Comparison of ENCODE assay signal across 21 mouse cellular contexts in genomic region chr11:79519299-79519698, GRCm38 (mm10). TPM values are rescaled to one million over a fixed set of nuclear protein-coding genes. Genes with fewer than 3 reads are reported as not detected.
DNase-seq lines count a peak whose midpoint lies in the region; ATAC-seq and TF ChIP-seq lines count a peak whose summit lies in the region.
"Had no signal": no experiment of that assay in that cellular context is flagged by ENCODE, and none has a peak within 500 bp of the region (broad histone marks: within the 10 kb centered on the region; RNA-seq: fewer than 3 reads in every experiment).

No protein-coding gene starts in this region.

- H3K27me3 ChIP-seq in spleen, adult 2 months (ENCODE audit: control insufficient read depth, insufficient read depth, low read length): no peaks in the 10 kb centered on the region
- H3K27me3 ChIP-seq in liver, postnatal 0 days (ENCODE audit: insufficient read depth, low read length): no peaks in the 10 kb centered on the region
- H3K27me3 ChIP-seq: embryonic facial prominence, embryonic 12.5 days; forebrain, embryonic 15.5 days; heart, embryonic 15.5 days; limb, embryonic 12.5 days; midbrain, embryonic 13.5 days had no signal

- TF ChIP-seq POLR2A in spleen, adult 2 months (IDR thresholded peaks at IDR 0.05; ENCODE audit: low read depth, low read length): no peak

- TF ChIP-seq CTCF in spleen, adult 2 months (IDR thresholded peaks at IDR 0.05; ENCODE audit: extremely low read depth, insufficient read depth, insufficient read length, insufficient replicate concordance): no peak
- TF ChIP-seq CTCF in liver, postnatal 0 days (IDR thresholded peaks at IDR 0.05; ENCODE audit: low read depth): no peak

- H3K9ac ChIP-seq in liver, postnatal 0 days (replicated peaks): peak overlapping the region; percentile 38
- H3K9ac ChIP-seq: embryonic facial prominence, embryonic 12.5 days; forebrain, embryonic 15.5 days; heart, embryonic 15.5 days; limb, embryonic 12.5 days; lung, embryonic 14.5 days; midbrain, embryonic 13.5 days had no signal

- 38% methylated on average over 6 of the region's 6 CpGs for WGBS in spleen, adult 2 months
- 46% methylated on average over 6 of the region's 6 CpGs for WGBS in liver, postnatal 0 days (ENCODE audit: insufficient replicate concordance)

- H3K36me3 ChIP-seq in spleen, adult 2 months (ENCODE audit: control insufficient read depth, insufficient read depth, low read length): peaks cover 17% of the 10 kb centered on the region
- H3K36me3 ChIP-seq in liver, postnatal 0 days (replicated peaks; ENCODE audit: insufficient read depth, low read length): peaks cover 12% of the 10 kb centered on the region; the same call in 1 of the 2 replicates
- H3K36me3 ChIP-seq: embryonic facial prominence, embryonic 12.5 days; forebrain, embryonic 15.5 days; heart, embryonic 15.5 days; midbrain, embryonic 13.5 days had no signal

- no peaks in the 10 kb centered on the region for H3K9me3 ChIP-seq in liver, postnatal 0 days (ENCODE audit: low read length)
- H3K9me3 ChIP-seq: embryonic facial prominence, embryonic 12.5 days; forebrain, embryonic 15.5 days; heart, embryonic 15.5 days; limb, embryonic 12.5 days; midbrain, embryonic 13.5 days had no signal

- H3K27ac ChIP-seq in spleen, adult 2 months (ENCODE audit: insufficient read depth, low read length): peak overlapping the region; percentile 65; the same call in 1 of the 2 replicates
- H3K27ac ChIP-seq in liver, postnatal 0 days (ENCODE audit: low read depth): peak overlapping the region; percentile 74
- H3K27ac ChIP-seq: embryonic facial prominence, embryonic 12.5 days; forebrain, embryonic 15.5 days; heart, embryonic 15.5 days; limb, embryonic 12.5 days; midbrain, embryonic 13.5 days had no signal

- H3K4me2 ChIP-seq in liver, postnatal 0 days (ENCODE audit: low read depth, low read length): peak overlapping the region; percentile 56
- H3K4me2 ChIP-seq: embryonic facial prominence, embryonic 12.5 days; forebrain, embryonic 15.5 days; heart, embryonic 15.5 days; limb, embryonic 12.5 days; lung, embryonic 14.5 days; midbrain, embryonic 13.5 days had no signal

- no peak for TF ChIP-seq EP300 in liver, postnatal 0 days (IDR thresholded peaks at IDR 0.05; ENCODE audit: low read depth)

- H3K4me3 ChIP-seq in spleen, adult 2 months (ENCODE audit: extremely low read depth, insufficient read depth, insufficient read length): peak overlapping the region; percentile 29; the same call in 1 of the 2 replicates
- H3K4me3 ChIP-seq in liver, postnatal 0 days (ENCODE audit: low read depth, low read length): peak overlapping the region; percentile 31
- H3K4me3 ChIP-seq: embryonic facial prominence, embryonic 12.5 days; forebrain, embryonic 15.5 days; heart, embryonic 15.5 days; limb, embryonic 12.5 days; midbrain, embryonic 13.5 days had no signal

- DNase-seq in CD4-positive, CD25-positive, alpha-beta regulatory T cell, adult 2 months (ENCODE audit: low read depth, low spot score): peak; percentile 22
- DNase-seq in spleen, adult 2 months (ENCODE audit: low read depth in 1 of 2, low spot score in 2 of 2): no peak
- DNase-seq in spleen, postnatal 4 days (ENCODE audit: low spot score in 2 of 2): no peak
- DNase-seq in liver, postnatal 0 days: no peak
- no peak for DNase-seq in urinary bladder, postnatal 10 days (ENCODE audit: low spot score)
- DNase-seq in lung, adult 18-20 months: no peak
- DNase-seq in thymus, postnatal 4 days: no peak
- DNase-seq: cerebellum, adult 9-10 months; gastrocnemius, postnatal 36 days; kidney, adult 18-20 months; kidney, postnatal 10 days; lung, embryonic 14.5 days; right cerebral cortex, postnatal 14 days; spleen, adult 18-20 months had no signal

- ATAC-seq in CD4-positive, CD25-positive, alpha-beta regulatory T cell, adult 4 months: no peak
- no peak for ATAC-seq in liver, postnatal 0 days
- ATAC-seq: forebrain, embryonic 15.5 days; midbrain, embryonic 13.5 days had no signal

- H3K4me1 ChIP-seq in spleen, adult 2 months (ENCODE audit: control insufficient read depth, insufficient read depth, insufficient read length): peaks cover 6% of the 10 kb centered on the region; the same call in 1 of the 2 replicates
- H3K4me1 ChIP-seq in liver, postnatal 0 days (ENCODE audit: insufficient read depth): peaks cover 21% of the 10 kb centered on the region; the same call in 1 of the 2 replicates
- H3K4me1 ChIP-seq: forebrain, embryonic 15.5 days; heart, embryonic 15.5 days; limb, embryonic 12.5 days had no signal

RNA-seq across cellular contexts. Expression of gene Evi2b, which starts 4.3 kb away (rescaled TPM):
- polyA plus RNA-seq in CD4-positive, CD25-positive, alpha-beta regulatory T cell, adult 4 months (2017; shearing (Covaris generic)): 10 to 100 TPM; 70.5 to 70.9 TPM
- polyA plus RNA-seq in spleen, adult 2 months (2012; rRNA removed): 56.7 and 57.3 TPM in 2 replicates
- polyA plus RNA-seq in liver, postnatal 0 days (2015; fragmentation: Nextera tagmentation; extraction: Ambion mirVana): 7.7 and 7.9 TPM in 2 replicates
- polyA plus RNA-seq: embryonic facial prominence, embryonic 12.5 days; forebrain, embryonic 15.5 days; midbrain, embryonic 13.5 days; neural tube, embryonic 14.5 days had no signal

RNA-seq across cellular contexts. Expression of gene Evi2, which starts 11.1 kb away (rescaled TPM):
- 1 to 10 TPM; 5.2 to 6.9 TPM for polyA plus RNA-seq in CD4-positive, CD25-positive, alpha-beta regulatory T cell, adult 4 months (2017; shearing (Covaris generic))
- 12.2 and 13.9 TPM in 2 replicates for polyA plus RNA-seq in spleen, adult 2 months (2012; rRNA removed)
- polyA plus RNA-seq in liver, postnatal 0 days (2015; fragmentation: Nextera tagmentation; extraction: Ambion mirVana): 0.76 and 0.99 TPM in 2 replicates

RNA-seq across cellular contexts. Expression of gene Evi2a, which starts 11.1 kb away (rescaled TPM):
- 10 to 100 TPM; 43.8 to 53.2 TPM for polyA plus RNA-seq in CD4-positive, CD25-positive, alpha-beta regulatory T cell, adult 4 months (2017; shearing (Covaris generic))
- 22.0 and 25.1 TPM in 2 replicates for polyA plus RNA-seq in spleen, adult 2 months (2012; rRNA removed)
- 6.7 and 7.2 TPM in 2 replicates for polyA plus RNA-seq in liver, postnatal 0 days (2015; fragmentation: Nextera tagmentation; extraction: Ambion mirVana)

RNA-seq across cellular contexts. Expression of gene Omg, which starts 15.4 kb away (rescaled TPM):
- not detected for polyA plus RNA-seq in CD4-positive, CD25-positive, alpha-beta regulatory T cell, adult 4 months (2017; shearing (Covaris generic))
- polyA plus RNA-seq in spleen, adult 2 months (2012; rRNA removed): not detected in 2 replicates
- 0.05 and 0.09 TPM in 2 replicates for polyA plus RNA-seq in liver, postnatal 0 days (2015; fragmentation: Nextera tagmentation; extraction: Ambion mirVana)
